Mouse (Mus musculus) cerebellum, adult 8-10 months (tissue): ENCODE results near the gene Optc.

Source experiments
- DNase-seq: peaks from one replicate; pipeline ENCODE4 v3.0.0; 2022

The Optc gene

GRCm38 (mm10) chr1:133878825-133879423 lies 28.9 kb downstream of the Optc start:
- DNase-seq, result no peak

GRCm38 (mm10) chr1:133876936-133877335 lies 30.9 kb downstream of the Optc start:
- DNase-seq, result no peak

GRCm38 (mm10) chr1:133873086-133873813 lies 34.5 kb downstream of the Optc start:
- peak; percentile 55 for DNase-seq

GRCm38 (mm10) chr1:133871241-133871640 lies 36.6 kb downstream of the Optc start:
- peak; percentile 64 for DNase-seq

GRCm38 (mm10) chr1:133869221-133869620 lies 38.6 kb downstream of the Optc start:
- peak; percentile 70 for DNase-seq

GRCm38 (mm10) chr1:133863257-133863997 lies 44.4 kb downstream of the Optc start:
- no peak for DNase-seq

GRCm38 (mm10) chr1:133861028-133861427 lies 46.8 kb downstream of the Optc start:
- DNase-seq, result no peak

- DNase-seq, result no peak
Measured at GRCm38 (mm10) chr1:133859821-133860711, 47.7 kb downstream of the Optc start.

GRCm38 (mm10) chr1:133859257-133859656 lies 48.5 kb downstream of the Optc start:
- no peak for DNase-seq

GRCm38 (mm10) chr1:133857781-133858180 lies 50.0 kb downstream of the Optc start:
- no peak for DNase-seq

- no peak for DNase-seq
Measured at GRCm38 (mm10) chr1:133857171-133857570, 50.6 kb downstream of the Optc start.

- DNase-seq, result no peak
Measured at GRCm38 (mm10) chr1:133856655-133857054, 51.1 kb downstream of the Optc start.

- DNase-seq, result no peak
Measured at GRCm38 (mm10) chr1:133856133-133856541, 51.7 kb downstream of the Optc start.

GRCm38 (mm10) chr1:133855274-133856017 lies 52.4 kb downstream of the Optc start:
- no peak for DNase-seq

GRCm38 (mm10) chr1:133854421-133855273 lies 53.2 kb downstream of the Optc start:
- DNase-seq, result no peak
